Mouse (Mus musculus) spleen, postnatal 14 days (tissue): Measurements from ENCODE around the gene Rufy1.
"Not testable (repeated sequence)": the region's sequence is repeated elsewhere in the genome, so short reads cannot be mapped to it uniquely, and the experiment has no call there.

Experiments
- DNase-seq, 2 experiments: peaks; one replicate each; pipeline ENCODE4 v3.0.0; 2021 to 2022; ENCODE audit warnings: low spot score in 2 of 2

The Rufy1 gene

DNA sequence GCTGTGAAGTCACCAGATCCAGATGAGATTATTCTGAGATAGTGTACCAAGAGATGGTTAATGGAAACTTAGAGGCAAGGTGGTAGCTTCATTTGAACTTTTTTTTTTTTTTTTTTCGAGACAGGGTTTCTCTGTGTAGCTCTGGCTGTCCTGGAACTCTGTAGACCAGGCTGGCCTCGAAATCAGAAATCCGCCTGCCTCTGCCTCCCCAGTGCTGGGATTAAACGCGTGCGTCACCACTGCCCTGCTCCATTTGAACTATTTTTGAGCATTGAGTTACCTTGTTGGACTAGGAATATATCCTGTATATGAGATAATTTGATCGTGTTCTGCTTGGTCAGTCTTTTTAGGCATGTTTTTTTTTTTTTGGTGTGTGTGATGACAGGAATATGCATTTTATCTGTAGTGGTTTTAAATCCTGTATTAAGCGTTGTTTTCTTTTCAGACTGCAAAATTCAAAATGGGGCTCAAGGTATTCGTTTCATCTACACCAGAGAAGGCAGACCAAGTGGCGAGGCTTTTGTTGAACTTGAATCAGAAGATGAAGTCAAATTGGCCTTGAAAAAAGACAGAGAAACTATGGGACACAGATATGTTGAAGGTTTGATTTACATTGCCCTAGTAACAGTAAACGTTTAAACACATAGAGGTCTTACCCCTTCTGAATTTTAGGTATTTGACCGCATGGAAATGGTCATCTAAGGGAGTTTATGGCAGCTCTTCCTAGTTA, 51.7 kb downstream of the Rufy1 start:
- no peak for DNase-seq

GRCm38 (mm10) chr11:50377892-50378684, 52.8 kb downstream of the Rufy1 start:
- peak; percentile 76 to 86 for DNase-seq

DNA sequence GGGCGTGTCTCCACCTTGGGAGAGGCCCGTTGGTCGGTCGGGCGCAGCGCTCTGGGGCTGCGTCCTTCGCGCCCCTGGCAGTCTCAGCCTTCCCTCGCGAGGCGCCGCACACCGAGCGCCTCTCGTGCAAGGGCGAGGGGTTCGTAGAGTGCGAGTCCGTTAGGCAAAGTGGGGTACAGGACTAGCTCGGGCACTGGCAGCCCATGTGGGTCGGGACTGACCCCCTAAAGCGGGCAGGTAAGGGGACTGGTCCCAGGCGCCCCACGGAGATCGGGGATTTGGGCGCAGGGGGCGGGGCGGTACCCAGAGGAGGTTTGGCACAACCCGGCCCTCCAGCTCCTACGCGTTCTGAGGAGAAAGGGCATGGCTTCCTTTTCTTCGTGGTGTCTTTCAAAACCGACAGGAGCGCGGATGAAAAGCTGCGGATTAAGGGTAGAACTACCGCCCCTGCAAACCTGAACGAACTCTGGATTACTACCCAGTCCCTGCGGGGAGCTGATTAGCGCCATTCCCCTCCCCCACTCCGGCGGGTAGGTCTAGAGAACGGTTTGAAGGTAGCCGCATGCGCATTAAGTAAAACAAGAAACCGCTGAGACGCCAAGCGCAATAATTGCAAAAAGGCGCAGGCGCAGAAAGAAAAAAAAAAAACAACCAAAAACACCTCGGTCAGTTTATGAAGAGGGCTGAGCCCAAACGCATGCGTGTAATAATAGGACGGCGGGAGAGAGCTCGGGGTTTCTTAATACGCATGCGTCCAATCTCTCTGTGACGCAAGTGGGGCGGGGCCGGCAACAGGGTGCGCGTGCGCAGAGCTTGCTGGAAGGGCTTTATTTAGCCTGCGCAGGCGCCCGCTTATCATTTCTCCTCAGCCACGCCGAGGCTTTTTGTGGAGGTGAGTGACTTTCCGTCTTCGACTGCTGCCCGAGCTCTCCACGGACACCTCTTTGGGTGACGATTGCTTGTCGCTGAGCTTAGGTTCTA, 53.7 kb downstream of the Rufy1 start, which contains the start of gene Hnrnph1:
Gene Hnrnph1, plus strand, starts transcription at position 80 of the 981 bp plus-strand sequence.
- peak; percentile 98 to 99 for DNase-seq

GRCm38 (mm10) chr11:50376156-50376790, 54.7 kb downstream of the Rufy1 start:
- DNase-seq = no peak

GRCm38 (mm10) chr11:50375421-50375820, 55.5 kb downstream of the Rufy1 start:
- DNase-seq = no peak

DNA sequence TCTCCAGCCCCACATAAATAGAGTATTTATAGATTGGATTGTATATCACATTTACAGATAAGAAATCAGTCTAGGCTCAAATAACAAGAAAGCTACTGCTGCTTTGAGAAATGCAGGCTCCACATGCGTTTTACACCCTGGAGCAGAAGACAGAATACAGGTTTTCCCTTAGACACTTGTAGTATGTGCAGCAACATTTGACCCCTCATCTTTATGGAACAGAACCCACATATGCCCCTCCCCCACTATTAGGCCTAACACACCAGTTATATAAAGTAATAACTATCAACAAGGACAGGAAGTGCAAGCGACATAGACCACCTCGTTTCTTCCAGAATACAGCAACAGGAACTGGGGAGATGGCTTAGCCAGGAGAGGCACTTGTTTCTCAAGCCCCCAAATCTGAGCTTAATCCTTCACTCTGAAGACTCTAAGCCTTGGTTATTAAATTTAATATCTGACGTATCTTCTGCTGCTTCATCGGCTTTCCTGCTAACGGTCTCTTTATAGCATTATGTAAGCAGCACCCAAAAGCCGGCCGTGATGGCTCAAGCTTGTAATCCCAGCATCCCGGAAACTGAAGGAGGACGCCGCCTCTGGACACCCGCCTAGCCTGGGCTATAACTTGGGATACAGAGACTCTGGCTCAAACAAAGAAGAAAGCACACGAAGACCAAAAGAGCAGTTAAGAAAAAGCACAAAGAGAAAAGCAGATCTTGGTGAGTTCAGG, 56.5 kb downstream of the Rufy1 start:
- no peak for DNase-seq

GRCm38 (mm10) chr11:50373621-50374020, 57.3 kb downstream of the Rufy1 start:
- no peak for DNase-seq

- DNase-seq = no peak
Observed at GRCm38 (mm10) chr11:50373086-50373485, 57.8 kb downstream of the Rufy1 start.

GRCm38 (mm10) chr11:50371911-50372310, 59.0 kb downstream of the Rufy1 start:
- no peak for DNase-seq

GRCm38 (mm10) chr11:50371399-50371841, 59.5 kb downstream of the Rufy1 start:
- peak; percentile 33 to 55 for DNase-seq

DNA sequence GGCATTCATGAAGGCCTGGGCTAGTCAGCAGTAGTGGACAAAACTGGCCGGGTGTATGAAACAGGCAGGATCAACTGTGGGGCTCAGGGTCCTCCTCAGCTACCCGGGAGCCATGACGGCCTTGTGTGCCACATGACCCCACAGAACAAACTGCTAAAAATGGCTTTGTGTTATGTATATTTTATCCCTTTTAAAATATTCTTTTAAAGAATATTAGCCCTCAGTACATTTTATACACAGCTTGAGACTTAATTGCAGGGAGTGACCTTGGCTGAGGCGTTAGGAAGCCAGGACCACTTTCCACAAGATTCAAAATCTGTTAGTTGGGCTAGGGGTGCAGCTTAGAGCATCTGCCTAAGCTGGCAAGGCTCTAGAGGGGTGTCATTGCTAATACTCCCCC, 60.0 kb downstream of the Rufy1 start:
- DNase-seq = no peak

DNA sequence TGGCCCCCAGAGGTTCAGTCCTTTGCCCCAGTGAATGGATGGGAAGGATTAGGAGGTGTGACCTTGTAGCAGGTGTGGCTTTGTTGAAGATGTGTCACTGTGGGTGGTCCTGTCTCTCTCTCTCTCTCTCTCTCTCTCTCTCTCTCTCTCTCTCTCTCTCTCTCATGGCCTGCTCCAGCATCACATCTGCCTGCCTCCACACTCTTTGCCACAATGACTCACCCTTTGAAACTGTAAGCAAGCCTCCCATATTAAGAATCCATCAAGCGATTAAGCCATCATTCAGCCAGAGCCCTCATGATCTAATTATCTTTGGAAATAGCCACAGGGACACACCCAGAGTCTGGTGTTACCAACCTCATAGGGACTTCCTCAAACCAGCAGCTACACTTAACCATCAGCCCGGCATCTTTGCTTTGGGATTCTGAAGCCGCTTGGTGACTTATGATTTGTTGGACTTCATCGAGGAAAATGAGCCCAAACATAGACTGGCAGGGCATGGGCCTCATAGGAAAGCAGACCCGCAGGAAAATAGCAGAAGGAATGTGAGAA, 61.5 kb downstream of the Rufy1 start:
- DNase-seq = no peak

DNA sequence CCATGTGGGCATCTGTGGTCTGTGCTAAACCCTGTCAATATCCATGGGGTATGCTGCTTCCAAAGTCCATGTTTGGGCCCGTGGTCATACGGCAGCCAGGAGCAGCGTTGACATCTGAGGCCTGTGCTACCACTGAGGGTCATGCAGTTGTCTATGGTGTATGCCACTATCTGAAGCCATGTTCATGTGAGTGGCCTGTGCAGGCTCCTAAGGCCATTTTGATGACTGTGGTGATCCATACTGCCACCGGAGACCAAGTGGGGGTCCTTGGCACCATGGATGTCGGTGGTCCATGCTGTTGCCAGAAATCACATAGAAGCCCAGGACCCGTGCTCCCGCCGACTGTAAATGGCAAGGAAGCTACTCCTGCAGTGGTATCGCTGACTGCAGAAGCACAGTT, 63.4 kb downstream of the Rufy1 start:
- DNase-seq = no peak

GRCm38 (mm10) chr11:50365322-50365721, 65.6 kb downstream of the Rufy1 start:
- DNase-seq = no peak

- peak; percentile 29 to 73 for DNase-seq
Observed at GRCm38 (mm10) chr11:50364548-50364947, 66.4 kb downstream of the Rufy1 start.

GRCm38 (mm10) chr11:50361282-50361681, 69.6 kb downstream of the Rufy1 start:
- not testable (repeated sequence) for DNase-seq

DNA sequence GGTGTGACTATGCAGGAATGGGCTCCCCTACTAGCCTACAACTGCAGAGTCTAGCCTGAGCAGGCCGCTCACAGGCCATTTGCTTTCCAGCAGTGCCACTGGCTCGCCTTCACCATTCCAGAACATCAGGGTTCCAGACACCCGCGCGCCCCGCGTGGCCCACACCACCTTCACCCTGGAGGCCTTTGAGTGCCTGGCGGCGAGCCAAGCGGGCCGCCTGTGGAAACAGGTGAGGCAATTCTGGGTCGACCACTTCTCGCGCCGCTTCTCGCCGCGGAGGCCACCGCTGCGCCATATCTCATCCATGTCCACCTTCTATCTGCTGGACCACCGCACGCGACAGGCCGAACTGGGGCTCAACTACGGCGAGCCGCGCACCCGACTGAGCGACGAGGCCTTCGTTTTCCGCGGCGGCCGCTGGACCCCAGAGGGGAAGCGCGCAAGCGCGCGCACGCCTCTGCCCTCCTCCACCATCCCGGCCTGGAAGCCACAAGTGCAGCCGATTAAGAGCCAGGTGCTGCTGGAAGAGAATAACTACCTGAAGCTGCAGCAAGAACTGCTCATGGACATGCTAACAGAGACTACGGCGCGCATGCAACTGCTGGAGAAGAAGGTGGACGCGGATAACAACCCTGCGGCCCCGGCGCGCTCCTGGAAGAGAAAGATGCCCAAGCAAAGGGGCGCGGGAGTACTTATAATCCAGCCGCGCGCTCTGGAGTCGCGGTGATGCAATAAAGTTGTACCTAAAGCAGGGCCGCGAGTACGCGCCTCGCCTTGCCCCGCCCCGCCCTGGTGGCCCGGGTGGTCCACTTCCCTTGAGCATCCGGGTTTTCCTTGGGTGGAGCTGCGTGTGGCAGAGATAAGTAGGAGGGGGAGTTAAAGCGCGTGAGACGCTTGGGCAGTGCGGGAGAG, 71.7 kb downstream of the Rufy1 start:
- peak in 1 of 2 experiments; percentile 9 for DNase-seq

DNA sequence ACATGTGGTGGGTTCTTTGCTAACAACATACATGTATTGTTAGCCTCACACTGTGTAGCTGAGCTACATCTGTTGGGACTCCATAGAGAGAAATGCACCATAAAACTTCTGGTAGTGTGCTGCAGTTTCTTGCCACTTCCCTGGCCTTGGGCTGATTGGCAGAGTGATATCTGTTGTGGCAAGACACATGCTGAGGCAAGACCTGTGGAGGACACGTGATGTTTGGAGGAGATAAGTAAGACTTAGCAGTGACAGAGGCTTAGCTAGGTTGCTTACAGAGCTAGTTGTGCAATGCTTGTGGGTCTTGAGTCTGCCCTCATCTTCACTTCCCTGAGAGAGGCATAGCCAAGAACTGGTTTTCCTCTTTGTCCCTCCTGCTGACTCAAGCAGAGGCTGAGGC, 75.5 kb downstream of the Rufy1 start:
- DNase-seq = no peak

GRCm38 (mm10) chr11:50354851-50355250, 76.1 kb downstream of the Rufy1 start:
- DNase-seq = no peak
